Mouse (Mus musculus) MEL (cell line): ENCODE results near the gene Igf2bp2. TPM values are rescaled to one million over a fixed set of nuclear protein-coding genes. Genes with fewer than 3 reads are reported as not detected.
A peak's percentile ranks its signal among the peaks of the same experiment; 100 is the strongest.

Experiments
- DNase-seq: peaks from one replicate; pipeline ENCODE4 v3.0.0; 2011; ENCODE audit warnings: low read depth, low spot score
- H3K27ac ChIP-seq: 2 replicates; pipeline ENCODE4 v1.5.1; 2012; ENCODE audit warnings: low read depth, mild to moderate bottlenecking, control low read depth, low read length, moderate library complexity; ENCODE audit not compliant: control insufficient read depth
- H3K27me3 ChIP-seq, 2 experiments: fragments of 150-350 bp in 1 of 2; sonication (generic) in 1 of 2; 2 replicates each; pipeline ENCODE4 v1.6.1; 2012; ENCODE audit warnings: low read length in 2 of 2, mild to moderate bottlenecking in 2 of 2, improper control_type of control experiment in 1 of 2, moderate library complexity in 1 of 2; ENCODE audit not compliant: insufficient read depth in 2 of 2, control insufficient read depth in 1 of 2
- H3K36me3 ChIP-seq, 2 experiments: 2 replicates each; pipeline ENCODE4 v1.6.1; 2012 to 2014; ENCODE audit warnings: low read length in 2 of 2, improper control_type of control experiment in 1 of 2, inconsistent platforms in 1 of 2, mild to moderate bottlenecking in 1 of 2; ENCODE audit not compliant: insufficient read depth in 2 of 2, control insufficient read depth in 1 of 2
- H3K4me1 ChIP-seq, 2 experiments: fragments of 150-350 bp in 1 of 2; sonication (generic) in 1 of 2; 2 replicates each; pipeline ENCODE4 v1.6.1; 2012; ENCODE audit warnings: low read length in 2 of 2, improper control_type of control experiment in 1 of 2, mild to moderate bottlenecking in 1 of 2; ENCODE audit not compliant: insufficient read depth in 2 of 2, control insufficient read depth in 1 of 2
- H3K4me3 ChIP-seq, 2 experiments: fragments of 150-350 bp in 1 of 2; sonication (generic) in 1 of 2; 2 replicates each; pipeline ENCODE4 v1.5.1; 2012; ENCODE audit warnings: low read depth in 2 of 2, low read length in 2 of 2, mild to moderate bottlenecking in 2 of 2, moderate library complexity in 2 of 2, control low read depth in 1 of 2, improper control_type of control experiment in 1 of 2; ENCODE audit not compliant: control insufficient read depth in 1 of 2, insufficient read depth in 1 of 2
- H3K79me2 ChIP-seq: 2 replicates; pipeline ENCODE4 v1.6.1; 2012; ENCODE audit warnings: mild to moderate bottlenecking, low read length, moderate library complexity; ENCODE audit not compliant: control insufficient read depth, poor library complexity, insufficient read depth
- H3K9ac ChIP-seq: 2 replicates; pipeline ENCODE4 v1.6.1; 2012; ENCODE audit warnings: low read depth, mild to moderate bottlenecking, control low read depth, low read length, moderate library complexity; ENCODE audit not compliant: control insufficient read depth, poor library complexity, severe bottlenecking
- H3K9me3 ChIP-seq: fragments of 150-350 bp; sonication (generic); replicated peaks from 2 replicates; pipeline ENCODE4 v1.6.1; 2012; ENCODE audit warnings: mild to moderate bottlenecking, low read length, improper control_type of control experiment, moderate library complexity; ENCODE audit not compliant: insufficient read depth
- CHD1 ChIP-seq: IDR thresholded peaks from 2 replicates; pipeline ENCODE4 v1.6.1; 2012; ENCODE audit warnings: low read depth, mild to moderate bottlenecking, inconsistent platforms, low read length, improper control_type of control experiment
- CTCF ChIP-seq, 3 experiments: IDR thresholded peaks in 2 of 3; conservative IDR thresholded peaks in 1 of 3; 2 replicates each; pipeline ENCODE4 v1.5.1; 2011 to 2012; ENCODE audit warnings: low read length in 3 of 3, low read depth in 2 of 3, mild to moderate bottlenecking in 2 of 3, improper control_type of control experiment in 1 of 3, inconsistent platforms in 1 of 3, mixed read lengths in 1 of 3, moderate library complexity in 1 of 3; ENCODE audit not compliant: control insufficient read depth in 1 of 3, insufficient read depth in 1 of 3, poor library complexity in 1 of 3, severe bottlenecking in 1 of 3
- ELF1 ChIP-seq: IDR thresholded peaks from 2 replicates; pipeline ENCODE4 v1.6.1; 2014; ENCODE audit warnings: low read depth, mild to moderate bottlenecking, inconsistent platforms, low read length, improper control_type of control experiment, moderate library complexity
- EP300 ChIP-seq, 2 experiments: IDR thresholded peaks; 2 replicates each; pipeline ENCODE4 v1.6.1; 2011; ENCODE audit warnings: improper control_type of control experiment in 2 of 2, low read length in 2 of 2, low read depth in 1 of 2, mild to moderate bottlenecking in 1 of 2
- MAFK ChIP-seq: IDR thresholded peaks from 2 replicates; pipeline ENCODE4 v1.6.1; 2011; ENCODE audit warnings: low read depth, mild to moderate bottlenecking, low read length, improper control_type of control experiment, borderline replicate concordance
- MEF2A ChIP-seq: IDR thresholded peaks from 2 replicates; pipeline ENCODE4 v1.6.1; 2014; ENCODE audit warnings: low read depth, mild to moderate bottlenecking, inconsistent platforms, low read length, improper control_type of control experiment; ENCODE audit not compliant: poor library complexity, insufficient replicate concordance, severe bottlenecking; ENCODE audit errors: extremely low read depth
- MXI1 ChIP-seq: IDR thresholded peaks from 2 replicates; pipeline ENCODE4 v1.6.1; 2011; ENCODE audit warnings: mild to moderate bottlenecking, low read depth, low read length, improper control_type of control experiment
- MYB ChIP-seq: IDR thresholded peaks from 2 replicates; pipeline ENCODE4 v1.6.1; 2011; ENCODE audit warnings: mild to moderate bottlenecking, low read depth, low read length, improper control_type of control experiment
- POLR2A ChIP-seq, 2 experiments: IDR thresholded peaks; 2 replicates each; pipeline ENCODE4 v1.6.1; 2011 to 2012; ENCODE audit warnings: low read length in 2 of 2, mild to moderate bottlenecking in 2 of 2, control low read depth in 1 of 2, improper control_type of control experiment in 1 of 2, low read depth in 1 of 2, moderate library complexity in 1 of 2; ENCODE audit not compliant: control insufficient read depth in 1 of 2, insufficient read depth in 1 of 2, poor library complexity in 1 of 2
- RAD21 ChIP-seq: IDR thresholded peaks from 2 replicates; pipeline ENCODE4 v1.6.1; 2011; ENCODE audit warnings: mild to moderate bottlenecking, low read depth, low read length, improper control_type of control experiment
- RCOR1 ChIP-seq: IDR thresholded peaks from 2 replicates; pipeline ENCODE4 v1.6.1; 2012; ENCODE audit warnings: low read depth, mild to moderate bottlenecking, inconsistent platforms, low read length, improper control_type of control experiment
- SMC3 ChIP-seq: IDR thresholded peaks from 2 replicates; pipeline ENCODE4 v1.6.1; 2011; ENCODE audit warnings: low read depth, low read length, improper control_type of control experiment
- TBP ChIP-seq: IDR thresholded peaks from 2 replicates; pipeline ENCODE4 v1.8.0; 2011; ENCODE audit warnings: low read depth, low read length, improper control_type of control experiment
- UBTF ChIP-seq: IDR thresholded peaks from 2 replicates; pipeline ENCODE4 v1.6.1; 2012; ENCODE audit warnings: low read depth, mild to moderate bottlenecking, inconsistent platforms, low read length, improper control_type of control experiment, moderate library complexity, borderline replicate concordance; ENCODE audit not compliant: insufficient read depth
- USF1 ChIP-seq: IDR thresholded peaks from 2 replicates; pipeline ENCODE4 v1.6.1; 2014; ENCODE audit warnings: low read depth, mild to moderate bottlenecking, inconsistent platforms, low read length, improper control_type of control experiment, moderate library complexity
- ZMIZ1 ChIP-seq: IDR thresholded peaks from 2 replicates; pipeline ENCODE4 v1.6.1; 2012; ENCODE audit warnings: low read depth, mild to moderate bottlenecking, inconsistent platforms, low read length, improper control_type of control experiment, moderate library complexity
- ZNF384 ChIP-seq: IDR thresholded peaks from 2 replicates; pipeline ENCODE4 v1.6.1; 2012; ENCODE audit warnings: low read depth, mild to moderate bottlenecking, inconsistent platforms, low read length, improper control_type of control experiment
- polyA plus RNA-seq, 2 experiments: library from polyadenylated mRNA; stranded (reverse) in 1 of 2; unstranded in 1 of 2; fragments of >175 nt in 1 of 2; fragments of >200 nt in 1 of 2; gene quantifications; 2 replicates each; pipeline versions ENCODE4 v1.2.1 to v1.2.4; 2012; ENCODE audit warnings: low replicate concordance in 2 of 2, low read depth in 1 of 2; ENCODE audit not compliant: insufficient read length in 2 of 2, insufficient read depth in 1 of 2, missing spikeins in 1 of 2
- total RNA-seq: library from RNA; depleted of rRNA; stranded (reverse); fragments of 300-350 nt; gene quantifications from 2 replicates; pipeline ENCODE4 v1.2.3, GENCODE M21; 2012

Gene Igf2bp2
- total and polyA plus RNA-seq, 3 experiments: 0.23 to 0.86 TPM; not detected in 1

GRCm38 (mm10) chr16:22129511-22129910, 33.6 kb downstream of the Igf2bp2 start:
- Histone ChIP-seq H3K4me3 (no peak overlapping the region), H3K27ac (no peak overlapping the region), H3K27me3 (no peaks in the 10 kb centered on the region; a peak in 1 of 4 replicates), H3K4me1 (no peaks in the 10 kb centered on the region), H3K79me2 (no peaks in the 10 kb centered on the region), H3K9me3 (no peaks in the 10 kb centered on the region), H3K9ac (no peak overlapping the region), H3K36me3 (no peaks in the 10 kb centered on the region)
- no peak for TF ChIP-seq CHD1
- no peak for TF ChIP-seq MEF2A
- no peak for TF ChIP-seq MXI1
- no peak for TF ChIP-seq MYB
- no peak for DNase-seq

GRCm38 (mm10) chr16:22128595-22128994, 34.5 kb downstream of the Igf2bp2 start:
- no peaks in the 10 kb centered on the region for H3K4me1 ChIP-seq
- H3K36me3 ChIP-seq: no peaks in the 10 kb centered on the region
- no peaks in the 10 kb centered on the region for H3K9me3 ChIP-seq
- H3K9ac ChIP-seq: no peak overlapping the region
- no peaks in the 10 kb centered on the region; a peak in 1 of 4 replicates for H3K27me3 ChIP-seq
- TF ChIP-seq SMC3 (peak; percentile 32; the same call in 1 of the 2 replicates), UBTF (no peak), MXI1 (no peak), POLR2A (IDR thresholded peaks at IDR 0.05; ENCODE audit: control insufficient read depth in 1 of 2, insufficient read depth in 1 of 2, low read depth in 1 of 2, low read length in 2 of 2, poor library complexity in 1 of 2) (no peak), MAFK (no peak), ELF1 (no peak), TBP (no peak), ZMIZ1 (no peak), RAD21 (peak; percentile 38), ZNF384 (peak; percentile 83), MEF2A (no peak), MYB (no peak), RCOR1 (no peak), USF1 (no peak), CTCF (IDR thresholded peaks at IDR 0.05 in 2 of 3, conservative IDR thresholded peaks at IDR 0.05 in 1 of 3; ENCODE audit: control insufficient read depth in 1 of 3, insufficient read depth in 1 of 3, low read depth in 2 of 3, low read length in 3 of 3, poor library complexity in 1 of 3, severe bottlenecking in 1 of 3) (peak; percentile 1 to 46 (median 15); a peak in 3 of 6 replicates)
- no peak overlapping the region for H3K4me3 ChIP-seq
- DNase-seq: peak; percentile 27
- H3K27ac ChIP-seq: no peak overlapping the region
- no peaks in the 10 kb centered on the region for H3K79me2 ChIP-seq

- H3K9me3 ChIP-seq: no peaks in the 10 kb centered on the region
- DNase-seq: peak; percentile 30
These were observed 35.3 kb downstream of the Igf2bp2 start for GRCm38 (mm10) chr16:22127806-22128205.

More at GRCm38 (mm10) chr16:22127806-22128205, 35.3 kb downstream of the Igf2bp2 start:
- no peaks in the 10 kb centered on the region; a peak in 1 of 4 replicates for H3K27me3 ChIP-seq
- no peaks in the 10 kb centered on the region for H3K4me1 ChIP-seq
- no peaks in the 10 kb centered on the region for H3K79me2 ChIP-seq
- H3K36me3 ChIP-seq: no peaks in the 10 kb centered on the region
- no peak overlapping the region for H3K9ac ChIP-seq
- H3K27ac ChIP-seq: no peak overlapping the region
- H3K4me3 ChIP-seq: no peak overlapping the region
- no peak for TF ChIP-seq EP300 (IDR thresholded peaks at IDR 0.05; ENCODE audit: low read depth in 1 of 2, low read length in 2 of 2)
- TF ChIP-seq CTCF (IDR thresholded peaks at IDR 0.05 in 2 of 3, conservative IDR thresholded peaks at IDR 0.05 in 1 of 3; ENCODE audit: control insufficient read depth in 1 of 3, insufficient read depth in 1 of 3, low read depth in 2 of 3, low read length in 3 of 3, poor library complexity in 1 of 3, severe bottlenecking in 1 of 3): peak; percentile 25 to 37 (median 34); a peak in 4 of 6 replicates
